Mouse (Mus musculus) thymus, postnatal 10 days (tissue): ENCODE measurements around the gene Dnaaf1.

ENCODE experiments used
- DNase-seq, 2 experiments: peaks; one replicate each; pipeline ENCODE4 v3.0.0; 2021; ENCODE audit warnings: low spot score in 2 of 2

Gene Dnaaf1

DNA sequence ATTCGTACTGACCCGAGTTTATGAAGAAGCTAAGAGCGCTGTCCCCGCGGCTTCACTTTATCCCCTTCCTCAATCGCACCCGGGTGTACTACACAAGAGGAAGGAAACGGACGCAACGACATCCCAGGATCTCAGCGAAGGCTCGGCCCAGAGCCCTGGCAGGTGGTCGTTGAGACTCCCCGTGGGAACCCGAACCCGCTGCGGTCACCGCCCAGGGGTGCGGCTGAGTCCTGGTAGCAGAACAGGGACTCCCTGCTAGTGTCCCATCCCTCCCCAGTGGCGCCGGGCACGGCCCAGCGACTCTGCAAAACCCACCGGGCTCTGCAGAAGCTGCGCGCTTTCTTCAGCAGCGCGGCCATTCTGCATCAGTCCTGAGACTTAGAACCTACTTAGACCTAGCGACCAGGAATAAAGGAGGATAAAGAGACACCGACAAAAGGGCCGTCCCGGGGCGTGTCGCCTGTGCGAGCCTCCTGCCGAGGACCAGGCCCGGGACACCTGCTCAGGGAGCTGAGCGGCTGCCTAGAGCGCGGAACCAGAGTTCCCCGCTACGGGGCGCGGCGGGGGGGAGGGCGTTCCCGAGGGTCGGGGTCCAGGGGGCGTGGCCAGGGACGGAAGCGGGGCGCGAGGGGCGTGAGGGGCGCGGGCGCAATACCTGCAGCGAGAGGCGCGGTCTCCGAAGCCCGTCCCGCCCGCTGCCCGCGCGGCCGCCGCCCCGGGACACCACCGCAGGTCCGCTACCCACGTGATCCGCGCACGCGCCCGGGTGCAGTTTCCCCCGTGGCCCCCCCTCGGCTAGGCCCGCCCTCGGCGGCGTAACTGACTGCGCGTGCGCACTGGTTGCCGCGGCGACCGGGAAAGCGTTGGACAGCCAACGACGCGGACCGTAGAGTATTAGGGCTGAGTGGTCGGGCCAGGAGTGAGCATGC lies at the start of gene Dnaaf1, which contains the start of gene Hsdl1:
TSS of gene Dnaaf1 (plus strand) at position 799 of the 929 bp plus-strand sequence.
TSS of gene Hsdl1 (minus strand) at position 747 of the 929 bp plus-strand sequence.
- peak; percentile 91 to 96 for DNase-seq

DNA sequence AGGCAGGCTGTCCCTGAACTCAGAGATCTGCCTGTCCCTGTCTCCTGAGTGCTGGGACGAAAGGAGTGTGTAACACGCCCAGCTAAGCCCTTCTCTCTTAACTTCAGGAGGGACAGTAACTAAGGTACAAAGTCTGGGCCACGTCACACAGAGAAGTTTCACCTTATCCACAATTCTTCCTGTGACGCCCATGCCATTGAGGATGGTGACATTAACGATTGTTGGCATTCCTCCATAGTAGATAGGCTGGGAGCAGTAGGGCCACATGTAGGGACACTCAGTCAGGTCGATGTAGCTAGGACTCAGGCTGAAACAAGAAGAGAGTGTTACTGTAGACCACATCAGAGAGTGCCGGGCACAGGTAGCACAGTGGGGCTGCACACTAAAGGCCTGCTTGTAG lies 46.3 kb upstream of the Dnaaf1 start:
- no peak for DNase-seq

DNA sequence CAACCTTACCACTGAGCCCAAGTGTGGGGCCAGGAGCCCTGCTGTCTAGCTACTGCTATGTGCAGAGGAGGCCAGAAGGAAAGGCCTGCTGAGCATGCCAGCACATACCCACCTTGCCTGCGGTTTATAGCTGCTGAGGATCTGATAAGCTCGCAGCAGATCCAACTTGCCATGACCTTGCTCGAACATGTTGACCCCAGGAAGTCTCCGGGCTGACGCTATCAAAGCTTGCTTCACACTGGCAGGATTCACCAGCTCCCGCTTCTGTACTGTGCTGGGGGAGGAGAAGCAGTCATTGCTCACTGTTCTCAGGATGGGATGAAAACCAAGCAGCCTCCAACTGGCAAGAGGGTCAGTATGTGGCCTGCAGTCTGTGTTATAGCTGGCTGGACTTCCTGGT lies 44.1 kb upstream of the Dnaaf1 start:
- no peak for DNase-seq

DNA sequence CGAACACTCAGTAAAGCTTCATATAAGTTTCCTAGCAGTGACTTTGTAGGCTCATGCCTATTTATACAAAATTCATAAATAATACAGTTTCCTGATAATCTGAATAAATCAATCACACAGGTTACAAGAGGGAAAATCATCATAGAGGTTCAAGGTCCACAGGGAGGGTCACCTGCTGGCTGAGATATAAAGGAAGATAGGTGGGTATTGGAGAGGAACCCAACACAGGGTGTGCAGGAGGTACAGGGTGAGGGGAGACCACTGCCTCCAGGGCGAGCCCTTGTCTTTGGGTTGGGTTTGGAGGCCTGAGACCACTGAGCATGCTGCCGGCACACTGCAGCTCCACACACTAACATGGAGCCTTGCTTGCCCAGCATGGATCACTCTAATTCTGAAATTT lies 43.6 kb upstream of the Dnaaf1 start:
- no peak for DNase-seq

DNA sequence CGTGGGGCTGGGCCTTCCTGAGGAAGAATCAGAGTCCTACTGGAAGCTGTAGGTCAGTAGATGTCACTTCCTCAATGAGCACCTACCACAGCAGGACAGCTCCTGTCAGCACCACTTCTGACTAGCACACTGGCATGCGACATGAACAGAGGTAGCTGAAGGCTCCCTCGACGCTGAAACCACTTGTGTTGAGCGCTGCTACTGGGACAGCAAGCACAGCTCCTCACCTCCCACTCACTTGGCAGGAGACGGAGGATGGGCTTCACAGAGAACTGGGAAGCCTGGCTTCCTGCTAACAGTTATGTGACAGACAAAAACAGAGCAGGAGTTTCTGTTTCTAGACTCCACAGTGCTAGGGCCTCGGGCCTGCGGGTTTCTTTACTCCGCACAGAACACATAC lies 43.1 kb upstream of the Dnaaf1 start:
- no peak for DNase-seq

DNA sequence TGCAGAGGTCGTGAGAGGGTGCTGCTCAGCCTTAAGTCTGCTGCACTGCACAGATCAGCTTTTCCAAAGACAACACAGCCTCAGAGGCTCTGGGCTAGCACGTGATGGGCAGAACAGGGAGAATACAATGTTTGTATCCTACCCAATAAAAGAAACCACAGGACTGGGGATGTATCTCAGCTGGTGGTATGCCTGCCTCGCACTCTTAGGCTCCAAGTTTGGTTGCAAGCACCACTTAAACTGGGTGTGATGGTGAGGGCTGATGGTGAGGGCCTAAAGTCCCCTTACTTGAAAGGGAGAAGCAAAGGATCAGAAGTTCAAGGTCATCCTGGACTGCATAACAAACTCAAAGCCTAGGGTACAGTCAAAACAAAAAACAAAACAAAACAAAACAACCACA lies 30.4 kb upstream of the Dnaaf1 start:
- DNase-seq: no peak

DNA sequence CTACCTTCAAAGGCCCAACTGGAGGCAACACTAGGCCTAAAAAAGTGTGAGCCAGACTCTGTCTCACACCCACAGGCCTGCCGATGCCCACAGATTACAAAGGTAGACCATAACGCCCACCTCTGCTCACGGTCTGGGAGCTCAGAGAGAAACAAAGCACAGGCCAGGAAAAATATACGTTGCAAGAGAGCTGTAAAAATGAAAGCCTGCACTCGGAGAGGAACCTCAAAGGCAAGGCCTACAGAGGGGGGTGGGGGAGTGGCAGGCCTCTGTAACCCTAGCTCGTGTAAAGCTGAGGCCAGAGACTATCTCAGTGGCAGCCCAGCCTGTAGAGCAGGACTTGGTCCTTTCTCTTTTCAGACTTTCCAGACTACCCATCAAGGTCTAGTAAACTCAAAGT lies 29.9 kb upstream of the Dnaaf1 start:
- DNase-seq: no peak

DNA sequence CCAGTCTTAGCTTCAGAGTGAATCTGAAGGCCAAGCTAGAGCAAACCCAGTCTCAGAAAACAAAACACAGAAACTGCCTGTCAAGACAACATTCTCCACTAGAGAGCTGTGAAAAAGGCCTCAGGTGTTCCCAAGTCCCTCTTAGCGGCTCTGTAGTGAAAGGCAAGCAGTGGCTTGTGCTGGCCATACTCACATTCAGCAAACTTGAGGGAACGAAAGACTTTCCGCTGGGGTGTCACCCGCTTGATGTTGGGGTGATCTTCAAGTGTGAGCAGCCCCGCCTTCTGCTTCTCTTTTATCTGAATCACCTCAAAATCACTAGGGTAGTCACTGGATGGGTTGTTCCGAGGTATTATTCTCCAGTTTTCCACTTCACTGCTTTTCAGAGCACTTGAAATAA lies 29.2 kb upstream of the Dnaaf1 start:
- DNase-seq: no peak

DNA sequence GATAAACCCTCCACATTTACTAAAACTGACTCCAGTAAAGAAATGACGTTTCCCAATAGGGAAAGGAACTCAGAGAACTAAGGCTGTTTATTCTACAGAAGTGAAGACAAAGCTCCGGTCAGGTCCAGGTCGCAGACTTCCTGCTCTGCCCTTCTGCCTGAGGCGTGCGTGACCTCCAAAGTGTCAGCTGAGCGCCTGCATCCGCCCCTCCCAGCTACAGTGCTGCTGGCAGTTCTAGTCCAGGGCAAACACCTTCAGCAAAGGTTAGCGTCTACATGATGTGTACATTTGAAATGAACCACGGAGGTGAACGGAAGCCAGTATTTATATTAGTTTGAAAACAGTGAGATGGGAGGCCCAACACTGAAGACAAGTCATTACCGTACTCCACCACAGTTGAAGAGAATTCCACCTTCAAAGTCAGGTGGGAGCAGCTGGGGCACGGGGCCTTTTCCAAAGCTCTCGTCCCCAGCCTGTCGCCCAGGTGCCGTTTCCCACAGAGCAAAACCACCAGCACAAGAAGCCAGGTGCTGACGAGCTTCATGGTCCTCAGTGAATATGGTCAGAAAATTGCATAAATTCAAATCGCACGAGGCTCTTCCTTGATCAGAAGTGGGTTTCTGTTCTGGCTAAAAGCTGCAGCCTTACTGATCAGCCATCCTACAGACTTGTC lies 27.9 kb upstream of the Dnaaf1 start:
- no peak for DNase-seq

DNA sequence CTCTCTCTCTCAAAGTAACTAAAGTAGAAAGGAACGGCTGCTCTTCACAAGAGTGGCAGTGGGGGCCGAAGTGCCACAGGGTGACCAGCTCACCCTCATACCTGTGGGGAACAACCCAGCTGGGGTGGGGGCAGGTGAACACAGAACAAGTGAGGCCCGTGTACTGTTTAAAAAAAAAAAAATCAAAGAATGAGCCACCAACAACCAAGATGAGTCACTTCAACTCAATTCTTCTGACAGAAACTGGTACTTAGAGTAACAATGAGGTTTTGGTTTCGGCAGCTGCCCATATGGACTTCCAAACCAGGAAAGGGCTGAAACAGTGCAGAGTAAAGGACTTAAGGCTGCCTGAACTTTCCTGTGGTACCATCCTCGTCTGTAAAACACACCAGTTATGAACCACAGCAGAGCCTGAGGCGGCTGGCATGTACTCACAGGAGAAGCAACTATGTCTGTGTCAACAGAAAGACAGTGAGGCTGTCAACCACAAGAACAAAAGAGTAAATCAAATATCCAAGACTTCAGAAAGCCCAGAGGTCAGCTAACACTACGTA lies 26.4 kb upstream of the Dnaaf1 start:
- no peak for DNase-seq

DNA sequence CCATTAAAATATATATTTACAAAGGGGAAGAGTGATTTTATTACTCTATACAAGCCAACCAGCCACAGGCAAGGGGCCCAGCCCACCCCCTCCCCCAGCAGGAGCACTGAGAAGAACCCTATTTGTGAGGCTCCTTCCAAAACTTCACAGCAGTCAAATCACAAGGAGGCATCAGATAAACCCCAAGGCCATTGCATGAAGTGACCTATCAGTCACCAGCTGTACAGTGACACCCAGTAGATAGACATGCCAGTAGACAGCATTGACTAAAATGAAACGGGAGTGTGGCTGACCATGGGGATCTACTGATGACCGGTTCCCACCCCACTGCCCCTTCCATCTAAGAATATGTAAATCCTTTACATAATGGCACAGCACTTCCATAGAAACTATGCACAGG lies 22.1 kb upstream of the Dnaaf1 start:
- DNase-seq: no peak

DNA sequence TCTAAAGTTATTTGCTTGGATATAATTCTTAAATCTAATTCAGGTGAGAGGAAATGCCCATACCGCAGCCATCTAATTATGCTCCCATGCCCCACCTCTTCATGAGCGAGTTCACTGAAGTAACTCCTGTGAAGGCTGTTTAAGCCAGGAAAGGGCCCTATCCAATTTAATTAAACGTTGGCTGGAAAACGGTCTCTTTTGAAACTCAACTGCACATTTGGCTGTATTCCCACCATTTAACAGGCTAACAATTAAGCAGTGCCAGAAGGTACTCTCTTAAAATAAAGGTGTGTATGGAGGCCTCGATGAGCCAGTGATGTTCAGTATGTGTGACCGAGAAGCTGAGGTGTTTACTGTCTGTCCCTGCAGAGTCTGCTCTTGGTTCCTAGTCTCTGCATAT lies 19.2 kb upstream of the Dnaaf1 start:
- no peak for DNase-seq

DNA sequence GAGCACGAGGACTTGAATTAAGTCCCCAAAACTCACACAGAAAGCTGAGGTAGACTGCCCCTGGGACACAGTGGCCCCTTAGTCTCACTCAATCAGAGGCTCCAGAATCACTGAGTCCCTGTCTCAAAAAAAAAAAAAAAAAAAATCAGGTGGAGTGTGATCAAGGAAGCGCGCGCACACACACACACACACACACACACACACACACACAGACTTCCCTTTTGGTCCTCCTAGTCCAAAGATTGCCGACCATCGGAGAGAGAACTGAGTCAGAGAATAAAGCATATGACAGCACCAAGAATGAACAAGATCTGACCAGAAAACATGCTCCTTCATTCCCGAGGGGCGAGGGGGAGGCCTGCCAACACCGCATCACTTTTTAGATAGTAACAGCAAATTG lies 17.9 kb upstream of the Dnaaf1 start:
- no peak for DNase-seq

DNA sequence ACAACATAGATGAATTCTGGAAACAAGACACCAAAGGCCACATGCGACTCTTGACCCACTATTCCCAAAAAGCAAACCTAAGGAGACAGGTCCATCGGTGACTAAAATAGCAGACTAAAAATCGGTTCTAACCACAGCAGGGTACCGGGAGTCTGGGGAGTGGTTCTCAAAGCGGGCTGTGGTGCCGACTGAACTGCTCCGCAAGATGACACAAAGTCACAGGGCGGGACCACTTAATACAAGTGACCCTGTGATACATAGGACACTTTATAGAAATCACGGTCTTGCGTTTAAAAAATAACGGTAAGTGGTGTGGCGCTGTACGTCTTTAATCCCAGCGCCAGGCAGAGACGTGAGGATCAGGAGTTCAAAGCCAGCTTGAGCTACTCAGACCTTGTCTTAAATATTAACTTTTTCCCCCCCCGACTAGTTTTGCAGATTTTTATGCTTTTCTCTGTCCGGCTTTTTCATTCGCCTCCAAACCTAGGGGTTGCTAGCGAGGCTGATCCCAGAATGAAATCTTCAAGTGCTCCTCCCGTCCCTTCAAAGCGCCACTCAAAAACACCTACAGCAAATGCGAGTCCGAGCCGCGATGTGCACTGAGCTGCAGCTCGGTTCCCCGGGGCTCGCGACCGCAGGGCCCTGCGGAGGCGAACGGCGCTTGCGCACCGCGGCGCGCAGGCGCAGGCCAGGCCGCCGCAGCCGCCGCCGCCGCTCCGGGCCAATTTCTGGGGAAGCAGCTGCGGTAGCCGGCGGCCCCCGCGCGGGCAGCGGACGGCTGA lies 17.0 kb upstream of the Dnaaf1 start:
- peak in 1 of 2 experiments; percentile 81 for DNase-seq

DNA sequence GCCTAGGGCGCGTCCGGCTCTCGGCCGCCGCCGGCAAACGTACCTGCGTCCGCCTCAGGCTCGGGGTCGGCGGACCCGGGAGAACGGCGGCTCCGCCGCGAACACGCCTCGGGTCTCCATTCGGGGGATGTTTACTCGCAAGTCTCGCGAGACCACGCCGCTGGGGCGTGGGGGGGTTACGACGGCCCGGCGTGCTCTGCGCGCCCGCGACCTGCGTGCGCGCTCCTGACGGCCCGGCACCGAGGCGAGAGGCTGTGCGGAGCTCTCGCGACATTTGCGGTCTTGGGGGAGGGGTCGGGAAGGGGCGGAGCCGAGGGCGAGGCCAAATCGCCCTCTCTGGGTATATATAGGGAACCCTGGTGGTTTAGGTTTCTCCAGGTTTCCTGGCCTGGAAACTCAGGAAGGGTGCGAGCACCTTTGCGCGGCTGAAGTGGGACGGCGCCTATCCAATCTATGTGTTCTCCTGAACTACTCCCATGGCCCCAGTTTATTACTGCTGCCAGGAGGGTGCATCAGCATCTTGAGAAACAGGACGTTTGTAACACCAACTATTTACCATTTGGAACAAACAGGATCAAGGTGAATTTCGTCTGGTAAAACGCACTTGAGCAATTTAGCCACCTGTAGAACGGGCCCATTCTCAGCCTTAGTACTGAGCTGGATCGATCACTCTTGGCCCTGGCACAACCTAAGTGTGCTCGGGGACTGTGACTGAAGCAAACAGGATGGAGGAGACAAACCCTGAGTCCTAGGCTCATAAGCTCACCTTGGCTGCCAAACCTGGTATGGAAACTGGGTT lies 16.2 kb upstream of the Dnaaf1 start, which contains the start of gene Mbtps1:
TSS of gene Mbtps1 (minus strand) at position 133 of the 799 bp plus-strand sequence.
- peak; percentile 97 to 99 for DNase-seq

DNA sequence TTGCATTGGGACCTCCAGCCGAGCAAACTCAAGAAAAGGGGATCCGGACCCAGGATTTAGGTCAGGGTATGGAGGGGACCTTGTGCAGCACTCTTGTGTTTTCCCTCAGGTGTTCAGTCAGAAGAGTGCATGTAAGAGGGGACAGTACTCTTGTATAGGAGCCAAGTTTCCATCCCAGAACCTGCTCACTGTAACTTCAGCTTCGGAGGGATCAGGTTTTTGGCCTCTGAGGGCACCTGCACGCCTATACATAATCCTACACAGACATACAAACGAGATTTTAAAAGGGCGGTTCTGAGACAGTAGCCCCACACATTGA lies 15.7 kb upstream of the Dnaaf1 start:
- DNase-seq: no peak

DNA sequence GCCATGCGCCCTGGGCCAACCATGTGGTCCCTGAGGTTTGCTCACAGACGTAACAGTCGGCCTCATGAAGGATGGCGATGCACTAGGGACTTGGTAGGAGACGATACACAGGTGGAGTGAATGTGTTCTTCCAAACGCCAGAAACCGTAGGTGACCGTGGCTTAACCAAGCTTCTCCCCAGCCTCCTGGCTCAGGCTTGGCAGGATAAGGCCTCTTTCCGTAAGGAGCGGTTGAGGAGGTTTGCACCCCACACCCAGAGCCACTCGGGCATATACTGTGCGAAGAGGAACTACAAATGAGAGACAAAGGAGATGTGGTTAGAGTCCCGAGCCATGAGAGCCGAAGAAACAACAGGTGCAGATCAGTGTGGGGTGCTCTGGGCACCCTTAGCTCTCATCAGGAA lies 11.2 kb upstream of the Dnaaf1 start:
- peak; percentile 53 to 54 for DNase-seq

DNA sequence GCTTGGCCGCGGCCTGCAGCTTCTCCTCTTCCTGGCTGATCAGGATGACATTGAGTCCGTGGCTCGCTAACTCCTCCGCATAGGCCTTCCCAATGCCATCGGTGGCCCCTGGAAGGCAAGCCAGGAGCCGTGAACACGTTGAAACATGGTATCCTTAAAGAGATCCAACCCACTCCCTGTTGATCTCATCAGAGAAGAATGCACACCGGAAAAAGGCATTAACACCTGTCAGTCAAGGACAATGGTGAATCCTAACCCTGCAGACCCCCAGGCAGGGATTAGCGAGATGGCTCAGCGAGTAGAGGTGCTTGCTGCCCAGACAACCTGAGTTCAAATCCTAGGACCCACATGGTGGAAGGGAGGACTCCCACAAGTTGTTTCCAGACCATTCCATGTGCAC lies 8.7 kb upstream of the Dnaaf1 start:
- DNase-seq: no peak

DNA sequence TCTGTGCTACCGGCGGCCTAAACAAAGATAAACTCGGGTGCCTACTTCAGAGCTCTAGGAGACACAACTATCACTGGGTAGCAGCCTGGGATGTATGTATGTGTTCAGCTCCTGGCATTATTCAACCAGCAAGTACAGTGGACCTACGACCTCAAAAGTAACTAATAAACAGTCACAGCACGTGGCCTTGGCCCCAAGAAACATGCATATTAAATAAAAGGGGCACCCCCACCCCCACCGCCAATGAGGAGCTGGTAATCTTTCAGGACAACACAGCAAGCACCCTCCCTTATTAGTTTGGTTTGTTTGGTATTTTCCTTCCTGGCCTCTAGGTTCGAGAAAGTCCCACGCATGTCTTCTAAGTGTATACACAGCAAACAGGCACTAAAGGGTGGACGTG lies 6.8 kb upstream of the Dnaaf1 start:
- no peak for DNase-seq

DNA sequence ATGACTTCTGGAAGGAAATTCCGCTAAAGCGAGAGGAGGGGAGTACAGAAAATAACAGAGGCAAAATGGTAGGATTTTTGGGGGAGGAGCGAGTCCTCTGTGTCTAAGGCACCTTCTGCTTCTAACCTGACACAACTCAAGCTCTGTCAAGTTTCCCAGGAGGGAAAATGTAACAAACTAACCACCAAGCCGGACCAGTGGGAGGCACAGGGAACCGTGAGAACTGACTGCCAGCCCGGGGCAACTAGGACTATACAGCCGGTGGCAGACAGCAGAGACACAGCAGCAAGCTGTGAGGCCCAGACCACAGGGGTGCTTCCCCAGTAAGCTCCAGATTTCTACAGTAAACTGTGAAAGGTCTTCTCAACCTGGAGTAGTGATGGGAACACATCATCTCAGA lies 6.1 kb upstream of the Dnaaf1 start:
- DNase-seq: peak in 1 of 2 experiments; percentile 32

DNA sequence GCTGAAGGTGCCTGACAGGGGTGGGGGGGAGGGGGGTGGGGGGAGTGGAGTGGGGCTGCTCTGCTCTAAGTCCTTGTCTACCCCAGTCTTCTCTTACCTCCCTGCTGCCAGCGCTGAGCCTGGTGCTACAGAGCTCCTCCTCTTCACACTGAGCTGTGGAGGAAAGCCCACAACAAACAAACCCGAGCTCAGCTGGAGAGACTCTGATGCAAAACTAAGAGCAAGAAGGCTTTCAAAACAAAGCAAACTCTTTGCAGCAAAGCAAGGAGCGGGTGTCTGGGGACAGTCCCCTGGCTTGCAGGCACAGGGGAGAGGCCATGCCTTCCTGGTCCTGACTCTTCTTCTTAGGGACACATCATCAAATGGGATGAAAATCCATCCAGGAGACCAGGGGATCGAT lies 5.2 kb upstream of the Dnaaf1 start:
- DNase-seq: peak; percentile 79 to 84
